Mouse (Mus musculus): Measurements from ENCODE around the gene B4galt2. TPM values are rescaled to one million over a fixed set of nuclear protein-coding genes. Genes with fewer than 3 reads are reported as not detected.

B4galt2 gene
- total and polyA plus RNA-seq, 2 experiments from 2014 or later = 92.9 to 337 TPM

DNA sequence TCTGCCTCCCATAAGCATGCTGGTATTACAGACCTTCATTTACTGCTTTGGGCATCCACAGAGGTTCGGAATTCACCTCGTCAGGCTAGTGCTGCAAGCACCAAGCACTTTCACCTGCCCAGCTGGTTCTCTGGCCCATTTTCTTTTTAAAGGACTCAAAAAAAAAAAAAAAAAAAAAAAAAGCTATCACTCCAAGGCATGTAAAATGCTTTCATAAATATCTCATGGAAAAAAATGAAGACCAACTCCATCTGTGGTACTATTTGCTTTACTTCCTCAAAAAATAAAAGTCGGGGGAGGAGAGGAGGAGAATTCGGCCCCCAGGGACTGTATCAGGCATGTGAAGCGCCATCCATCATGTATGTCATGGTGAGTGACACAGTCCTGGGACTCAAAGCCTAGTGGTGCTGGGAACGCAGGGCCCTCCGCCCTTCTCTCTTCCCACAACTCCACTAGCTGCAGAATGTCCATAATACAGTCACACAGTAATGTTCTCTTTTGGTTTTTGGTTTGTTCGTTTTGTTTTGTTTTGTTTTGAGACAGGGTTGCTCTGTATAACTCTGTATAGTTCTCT, 54.6 kb downstream of the B4galt2 start:
- ATAC-seq (ENCODE audit: low FRiP score) (no peak), DNase-seq (ENCODE audit: low spot score) (no peak)
- Histone ChIP-seq H3K4me2 (ENCODE audit: low read depth, low read length, poor library complexity, severe bottlenecking) (no peak overlapping the region), H3K4me1 (ENCODE audit: insufficient read depth, low read length) (no peaks in the 10 kb centered on the region), H3K9ac (replicated peaks; ENCODE audit: low read length, poor library complexity, severe bottlenecking) (no peak overlapping the region), H3K9me3 (ENCODE audit: low read length) (no peaks in the 10 kb centered on the region), H3K27ac (ENCODE audit: low read depth, low read length) (no peak overlapping the region), H3K4me3 (ENCODE audit: low read depth, low read length) (no peak overlapping the region), H3K36me3 (ENCODE audit: insufficient read depth, low read length) (no peaks in the 10 kb centered on the region), H3K27me3 (ENCODE audit: insufficient read depth, low read length) (no peaks in the 10 kb centered on the region)
- 74% methylated on average over 8 of the region's 8 CpGs for WGBS
- no peak for TF ChIP-seq CTCF (IDR thresholded peaks at IDR 0.05)

Other genes with a start within 250 kb of the B4galt2 start
- 62.6 and 69.5 TPM in 2 replicates for gene Dmap1, start 201.2 kb downstream of the B4galt2 start, total RNA-seq (2014; rRNA removed)
- gene Dmap1, start 201.2 kb downstream of the B4galt2 start, polyA plus RNA-seq (2015; fragmentation: Nextera tagmentation; extraction: Ambion mirVana) = 89.7 and 95.1 TPM in 2 replicates
- gene Gm12845, start 159.1 kb downstream of the B4galt2 start, total RNA-seq (2014; rRNA removed) = not detected in 2 replicates
- gene Gm12845, start 159.1 kb downstream of the B4galt2 start, polyA plus RNA-seq (2015; fragmentation: Nextera tagmentation; extraction: Ambion mirVana) = not detected in 2 replicates
- gene Klf17, start 117.8 kb downstream of the B4galt2 start, total RNA-seq (2014; rRNA removed) = not detected in 2 replicates
- not detected in 2 replicates for gene Klf17, start 117.8 kb downstream of the B4galt2 start, polyA plus RNA-seq (2015; fragmentation: Nextera tagmentation; extraction: Ambion mirVana)
- 71.2 and 105 TPM in 2 replicates for gene Slc6a9, start 49.0 kb downstream of the B4galt2 start, total RNA-seq (2014; rRNA removed)
- 58.7 and 70.5 TPM in 2 replicates for gene Slc6a9, start 49.0 kb downstream of the B4galt2 start, polyA plus RNA-seq (2015; fragmentation: Nextera tagmentation; extraction: Ambion mirVana)
- gene Ccdc24, start 10.9 kb downstream of the B4galt2 start, total RNA-seq (2014; rRNA removed) = 2.0 and 9.0 TPM in 2 replicates
- 1.2 and 1.4 TPM in 2 replicates for gene Ccdc24, start 10.9 kb downstream of the B4galt2 start, polyA plus RNA-seq (2015; fragmentation: Nextera tagmentation; extraction: Ambion mirVana)
- gene Atp6v0b, start 3.8 kb upstream of the B4galt2 start, total RNA-seq (2014; rRNA removed) = 607 and 625 TPM in 2 replicates
- gene Atp6v0b, start 3.8 kb upstream of the B4galt2 start, polyA plus RNA-seq (2015; fragmentation: Nextera tagmentation; extraction: Ambion mirVana) = 667 and 754 TPM in 2 replicates
- gene Dph2, start 8.5 kb upstream of the B4galt2 start, total RNA-seq (2014; rRNA removed) = 13.8 and 23.3 TPM in 2 replicates
- gene Dph2, start 8.5 kb upstream of the B4galt2 start, polyA plus RNA-seq (2015; fragmentation: Nextera tagmentation; extraction: Ambion mirVana) = 13.3 and 15.9 TPM in 2 replicates
- 30.8 and 39.9 TPM in 2 replicates for gene Ipo13, start 31.5 kb upstream of the B4galt2 start, total RNA-seq (2014; rRNA removed)
- 46.0 and 52.4 TPM in 2 replicates for gene Ipo13, start 31.5 kb upstream of the B4galt2 start, polyA plus RNA-seq (2015; fragmentation: Nextera tagmentation; extraction: Ambion mirVana)
- gene Artn, start 46.3 kb upstream of the B4galt2 start, total RNA-seq (2014; rRNA removed) = 1.7 and 2.0 TPM in 2 replicates
- 0.48 and 0.77 TPM in 2 replicates for gene Artn, start 46.3 kb upstream of the B4galt2 start, polyA plus RNA-seq (2015; fragmentation: Nextera tagmentation; extraction: Ambion mirVana)

Measured in midbrain, postnatal 0 days (tissue).